Mouse (Mus musculus) hindbrain, embryonic 10.5 days (tissue): ENCODE results near the gene Flg2. TPM values are rescaled to one million over a fixed set of nuclear protein-coding genes. Genes with fewer than 3 reads are reported as not detected.

Source experiments
- DNase-seq: peaks from one replicate; pipeline ENCODE4 v3.0.0-alpha.2; 2017; ENCODE audit warnings: low spot score
- H3K27ac ChIP-seq: fragments of 300-500 bp; sonication (generic); 2 replicates; pipeline ENCODE4 v1.5.1; 2016; ENCODE audit warnings: mild to moderate bottlenecking, moderate library complexity
- H3K27me3 ChIP-seq: fragments of 300-500 bp; sonication (generic); 2 replicates; pipeline ENCODE4 v1.6.1; 2016; ENCODE audit warnings: mild to moderate bottlenecking; ENCODE audit not compliant: poor library complexity, insufficient read depth, severe bottlenecking
- H3K36me3 ChIP-seq: fragments of 300-500 bp; sonication (generic); 2 replicates; pipeline ENCODE4 v1.6.1; 2016; ENCODE audit warnings: mild to moderate bottlenecking, moderate library complexity
- H3K4me1 ChIP-seq: fragments of 300-500 bp; sonication (generic); replicated peaks from 2 replicates; pipeline ENCODE4 v1.6.1; 2016; ENCODE audit warnings: mild to moderate bottlenecking
- H3K4me3 ChIP-seq: fragments of 300-500 bp; sonication (generic); 2 replicates; pipeline ENCODE4 v1.5.1; 2016; ENCODE audit warnings: mild to moderate bottlenecking, moderate library complexity
- H3K9me3 ChIP-seq: fragments of 300-500 bp; sonication (generic); 2 replicates; pipeline ENCODE4 v1.6.1; 2016; ENCODE audit warnings: mild to moderate bottlenecking, moderate library complexity
- WGBS: fragments of 180-500 bp; shearing (Covaris S2); methylation state at CpG from one replicate; pipeline ENCODE4 v1.1.7; 2016; 5-methylcytosine and 5-hydroxymethylcytosine counted together
- polyA plus RNA-seq: library from polyadenylated mRNA; unstranded; fragments of >200 nt; fragmentation: Nextera tagmentation; extraction: Ambion mirVana; gene quantifications from 2 replicates; pipeline ENCODE4 v1.2.1, GENCODE M21; 2016

Flg2 gene
- polyA plus RNA-seq: not detected in 2 replicates

DNA sequence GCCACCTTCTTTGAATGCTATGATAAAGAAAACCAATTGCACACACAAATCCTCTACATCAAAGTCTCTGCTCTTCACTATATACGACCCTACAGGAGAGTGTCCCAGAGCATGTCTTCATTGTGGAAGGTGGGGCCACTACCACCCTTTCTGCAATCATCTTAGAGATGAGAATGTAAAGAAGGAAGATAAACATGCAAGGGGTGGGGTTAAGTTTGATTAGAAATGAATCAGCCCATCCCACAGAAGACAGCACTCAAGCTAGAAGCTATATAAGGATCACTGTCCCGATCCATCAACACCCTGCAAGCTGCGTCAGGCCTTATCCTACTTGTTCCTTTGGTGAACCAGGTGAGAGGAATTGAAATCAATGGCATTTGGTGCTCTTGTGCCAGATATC, at the start of gene Flg2:
TSS of gene Flg2 (plus strand) at position 301 of the 400 bp plus-strand sequence.
- no peaks in the 10 kb centered on the region for H3K36me3 ChIP-seq
- no peak for DNase-seq
- H3K9me3 ChIP-seq: 0 out of 2 replicates have a peak, but pooled peaks cover 5% of the 10 kb centered on the region
- no peaks in the 10 kb centered on the region for H3K4me1 ChIP-seq
- no peak within 1 kb of the TSS for H3K4me3 ChIP-seq
- H3K27me3 ChIP-seq: no peaks in the 10 kb centered on the region
- WGBS: 91% methylated on average over 3 of the region's 3 CpGs
- H3K27ac ChIP-seq: no peak within 1 kb of the TSS

DNA sequence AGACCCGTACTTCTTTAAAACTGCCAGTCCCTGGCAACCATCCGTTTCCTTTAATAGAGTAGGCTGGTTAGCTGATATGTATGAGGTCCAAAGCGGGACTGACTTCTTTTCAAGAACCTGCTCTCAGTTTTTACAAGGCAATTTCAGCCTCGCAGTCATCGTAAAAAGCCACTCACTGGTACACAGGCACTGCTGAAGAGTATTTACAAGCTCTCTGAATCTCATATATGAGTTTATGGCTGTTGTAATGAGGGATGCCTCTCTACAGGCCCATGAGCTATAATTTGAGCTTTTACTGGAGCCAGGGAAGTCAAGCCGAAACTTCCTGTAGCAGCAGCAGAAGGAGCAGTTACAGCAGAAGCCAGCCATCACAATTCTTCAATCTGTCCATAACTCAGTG, 34.6 kb upstream of the Flg2 start:
- Histone ChIP-seq H3K9me3 (no peaks in the 10 kb centered on the region), H3K4me3 (no peak overlapping the region), H3K27ac (no peak overlapping the region), H3K4me1 (no peaks in the 10 kb centered on the region), H3K36me3 (no peaks in the 10 kb centered on the region), H3K27me3 (no peaks in the 10 kb centered on the region)
- 86% methylated on average over 6 of the region's 6 CpGs for WGBS
- DNase-seq: no peak

DNA sequence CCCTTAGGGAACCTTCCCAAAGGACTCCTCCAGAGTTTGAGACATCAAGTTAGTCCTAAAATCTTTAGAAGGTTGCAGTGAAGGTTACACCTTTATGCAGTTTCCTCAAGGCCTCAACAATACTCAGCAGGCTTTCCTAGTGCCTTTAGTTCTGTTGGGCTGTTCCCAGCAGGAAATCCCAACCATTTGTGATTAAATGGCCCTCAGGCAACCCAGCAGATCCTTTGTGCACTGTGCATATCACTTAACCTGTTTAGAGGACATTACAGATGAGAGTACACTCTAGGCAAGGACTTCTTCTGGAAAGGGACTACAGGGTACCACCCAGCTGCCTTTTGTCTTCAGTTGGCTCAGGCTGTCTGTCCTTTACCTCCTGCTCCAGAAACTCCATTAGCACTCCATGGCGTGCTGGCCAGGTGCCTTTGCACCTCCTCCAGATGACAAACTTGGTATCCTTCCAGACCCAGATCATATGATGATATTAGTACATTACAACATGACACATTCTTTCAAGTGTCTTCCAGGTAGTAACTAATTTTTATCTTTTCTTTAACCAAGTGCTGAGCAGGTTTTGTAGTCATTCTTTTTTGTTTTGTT, 34.0 kb upstream of the Flg2 start:
- Histone ChIP-seq H3K27me3 (no peaks in the 10 kb centered on the region), H3K9me3 (no peaks in the 10 kb centered on the region), H3K4me1 (no peaks in the 10 kb centered on the region), H3K36me3 (no peaks in the 10 kb centered on the region), H3K27ac (no peak overlapping the region), H3K4me3 (no peak overlapping the region)
- DNase-seq: no peak
- 65% methylated on average over 1 of the region's 1 CpGs for WGBS

DNA sequence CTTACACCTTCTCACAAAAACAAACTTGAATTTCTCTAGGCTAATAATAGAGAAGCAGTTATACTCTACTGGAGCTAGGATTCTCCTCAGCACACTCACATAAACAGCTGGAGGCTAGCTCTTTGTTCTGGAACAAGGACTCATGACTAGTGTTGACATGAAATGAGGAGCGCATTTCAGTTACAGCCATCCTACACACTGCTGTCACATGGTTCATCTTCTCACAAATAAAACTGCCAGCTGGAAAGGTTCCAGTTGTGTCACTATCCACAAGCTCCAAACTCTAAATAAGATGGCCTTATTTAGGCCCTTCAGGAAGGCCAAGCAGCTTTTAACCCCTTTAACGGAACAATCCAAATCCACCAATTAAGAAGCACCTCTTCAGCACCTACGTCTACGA, 16.2 kb upstream of the Flg2 start:
- no peak overlapping the region for H3K27ac ChIP-seq
- H3K4me3 ChIP-seq: no peak overlapping the region
- no peaks in the 10 kb centered on the region for H3K4me1 ChIP-seq
- H3K36me3 ChIP-seq: no peaks in the 10 kb centered on the region
- H3K27me3 ChIP-seq: no peaks in the 10 kb centered on the region
- WGBS: 93% methylated on average over 4 of the region's 4 CpGs
- H3K9me3 ChIP-seq: no peaks in the 10 kb centered on the region
- no peak for DNase-seq

DNA sequence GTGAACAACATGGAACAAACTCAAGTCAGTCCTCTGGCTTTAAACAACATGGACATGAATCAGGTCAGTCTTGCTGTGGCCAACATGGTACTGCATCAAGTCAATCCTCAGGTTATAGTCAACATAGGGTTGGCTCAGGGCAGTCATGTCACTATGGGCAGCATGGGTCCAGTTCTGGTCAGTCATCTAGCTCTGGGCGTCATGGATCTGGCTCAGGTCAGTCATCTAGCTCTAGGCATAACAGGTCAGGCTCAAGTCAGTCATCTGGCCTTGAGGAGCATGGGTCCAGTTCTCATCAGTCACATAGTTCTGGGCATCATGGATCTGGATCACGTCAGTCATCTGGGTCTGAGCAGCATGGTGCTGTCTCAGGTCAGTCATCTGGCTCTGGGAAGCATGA, 4.9 kb downstream of the Flg2 start:
- H3K4me3 ChIP-seq: no peak overlapping the region
- WGBS: 89% methylated on average over 2 of the region's 2 CpGs
- H3K9me3 ChIP-seq: peaks cover 32% of the 10 kb centered on the region
- no peak overlapping the region for H3K27ac ChIP-seq
- H3K4me1 ChIP-seq: no peaks in the 10 kb centered on the region
- H3K27me3 ChIP-seq: no peaks in the 10 kb centered on the region
- no peak for DNase-seq
- H3K36me3 ChIP-seq: no peaks in the 10 kb centered on the region

DNA sequence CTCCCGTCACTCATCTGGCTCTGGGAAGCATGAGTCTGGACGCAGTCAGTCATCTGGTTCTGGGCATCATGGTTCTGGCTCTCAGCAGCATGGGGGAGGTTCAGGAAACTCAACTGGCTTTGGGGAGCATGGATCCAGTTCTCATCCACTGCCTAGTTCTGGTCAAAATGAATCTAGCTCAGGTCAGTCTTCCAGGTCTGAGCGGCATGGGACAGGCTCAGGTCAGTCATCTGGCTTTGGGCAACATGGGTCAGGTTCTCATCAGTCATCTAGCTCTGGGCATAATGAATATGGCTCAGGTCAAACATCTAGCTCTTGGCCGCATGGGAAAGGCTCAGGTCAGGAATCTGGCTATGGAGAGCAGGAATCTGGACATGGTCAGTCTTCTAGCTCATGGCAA, 5.4 kb downstream of the Flg2 start:
- no peak for DNase-seq
- H3K9me3 ChIP-seq: peaks cover 32% of the 10 kb centered on the region
- WGBS: 90% methylated on average over 4 of the region's 4 CpGs
- no peaks in the 10 kb centered on the region for H3K36me3 ChIP-seq
- no peaks in the 10 kb centered on the region for H3K27me3 ChIP-seq
- no peak overlapping the region for H3K4me3 ChIP-seq
- H3K4me1 ChIP-seq: no peaks in the 10 kb centered on the region
- no peak overlapping the region for H3K27ac ChIP-seq

Other genes with a start within 250 kb of the Flg2 start
- gene Lce3d, start 239.9 kb upstream of the Flg2 start, polyA plus RNA-seq: not detected in 2 replicates
- gene Lce3e, start 230.2 kb upstream of the Flg2 start, polyA plus RNA-seq: not detected in 2 replicates
- gene Lce3f, start 205.1 kb upstream of the Flg2 start, polyA plus RNA-seq: not detected in 2 replicates
- 0.24 and 0.60 TPM in 2 replicates for gene Crct1, start 181.6 kb upstream of the Flg2 start, polyA plus RNA-seq
- gene Lce1m, start 178.2 kb upstream of the Flg2 start, polyA plus RNA-seq: not detected in 2 replicates
- not detected in 2 replicates for gene Gm4858, start 128.5 kb upstream of the Flg2 start, polyA plus RNA-seq
- gene Crnn, start 52.5 kb upstream of the Flg2 start, polyA plus RNA-seq: not detected in 2 replicates
- gene Flg, start 76.2 kb downstream of the Flg2 start, polyA plus RNA-seq: not detected in 2 replicates
- gene Hrnr, start 122.5 kb downstream of the Flg2 start, polyA plus RNA-seq: not detected in 2 replicates
- not detected in 2 replicates for gene Rptn, start 196.4 kb downstream of the Flg2 start, polyA plus RNA-seq
- 0.54 and 0.81 TPM in 2 replicates for gene Tchh, start 245.1 kb downstream of the Flg2 start, polyA plus RNA-seq